Mouse (Mus musculus): ENCODE results near the gene Tardbp.
A peak's percentile ranks its signal among the peaks of the same experiment; 100 is the strongest.

Tardbp gene

DNA sequence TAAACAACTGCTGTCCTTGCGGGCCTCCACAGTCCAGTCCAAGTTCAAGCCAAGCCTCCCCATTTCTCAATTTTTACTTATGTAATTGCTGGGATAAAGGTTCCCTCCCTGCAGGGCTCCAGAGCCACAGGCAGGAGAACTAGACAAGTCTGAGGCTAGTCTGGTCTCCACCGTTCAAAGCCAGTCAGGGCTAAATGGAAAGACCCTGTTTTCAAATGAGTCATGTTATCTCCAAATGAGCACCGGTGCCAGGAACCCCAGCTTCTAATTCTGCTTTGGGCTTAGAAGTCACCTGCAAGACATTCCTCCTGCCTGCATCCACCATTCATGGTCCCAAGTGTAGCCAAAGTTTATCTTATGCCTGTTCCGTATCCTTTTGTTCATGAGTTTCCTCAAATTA lies 24.9 kb downstream of the Tardbp start:
- DNase-seq (ENCODE audit: low spot score in 2 of 2), result no peak

GRCm38 (mm10) chr4:148600316-148600715 lies 26.5 kb downstream of the Tardbp start:
- no peak for DNase-seq (ENCODE audit: low spot score in 2 of 2)

GRCm38 (mm10) chr4:148598826-148599225 lies 28.0 kb downstream of the Tardbp start:
- no peak for DNase-seq (ENCODE audit: low spot score in 2 of 2)

DNA sequence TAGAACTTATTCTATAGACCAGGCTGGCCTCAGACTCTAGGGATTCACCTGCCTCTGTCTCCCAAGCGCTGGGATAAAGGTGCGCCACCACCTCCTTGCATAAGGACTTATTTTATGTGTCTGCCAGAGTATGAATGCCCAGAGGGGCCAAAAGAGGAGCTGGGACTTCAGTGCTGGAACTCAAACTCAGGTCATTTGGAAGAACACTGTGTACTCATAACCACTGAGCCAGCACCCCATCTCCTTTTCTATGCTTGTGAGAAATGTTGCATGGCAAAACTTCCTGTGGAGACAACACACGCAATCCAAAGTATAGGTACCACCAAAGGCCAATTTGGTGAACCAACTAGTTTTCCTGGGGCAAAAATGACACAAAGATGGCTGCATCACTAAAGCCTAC lies 30.1 kb downstream of the Tardbp start:
- no peak for DNase-seq (ENCODE audit: low spot score in 2 of 2)

DNA sequence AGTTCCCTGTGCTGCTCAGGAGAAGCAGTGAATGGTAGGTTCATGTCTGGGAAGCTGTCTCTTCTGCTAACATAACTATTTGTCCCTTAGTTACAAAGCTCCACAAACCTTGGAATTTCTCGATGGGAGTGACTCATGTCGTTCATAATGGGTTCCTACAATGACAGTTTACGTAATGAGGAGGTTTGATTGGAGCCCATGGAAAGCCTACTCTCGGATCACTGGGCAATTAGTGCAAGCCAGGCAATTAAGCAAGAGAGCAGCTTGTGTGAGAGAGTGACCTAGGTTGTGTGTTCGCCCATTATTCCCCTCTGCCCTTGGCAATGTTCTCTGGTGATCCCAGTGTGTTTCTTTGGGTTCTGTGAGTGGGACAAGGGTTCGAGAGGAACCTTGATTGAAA lies 30.9 kb downstream of the Tardbp start:
- DNase-seq (ENCODE audit: low spot score in 2 of 2), result no peak

DNA sequence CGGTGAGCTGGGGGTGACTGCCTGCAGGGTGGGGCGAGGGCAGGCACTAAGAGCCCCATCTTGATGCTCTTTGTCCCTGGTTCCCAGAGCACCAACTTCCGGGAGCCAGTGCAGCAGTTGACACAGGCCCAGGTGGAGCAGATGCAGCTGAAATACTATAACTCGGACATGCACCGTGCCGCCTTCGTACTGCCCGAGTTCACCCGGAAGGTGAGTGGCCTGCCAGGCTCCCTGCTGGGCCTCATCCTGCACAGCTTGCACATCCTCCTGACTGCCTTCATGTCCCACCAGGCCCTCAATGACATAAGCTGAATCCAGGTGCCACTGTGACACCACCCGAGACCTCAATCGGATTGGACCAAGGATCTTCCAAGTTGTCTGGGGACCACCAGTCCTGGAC lies 32.8 kb downstream of the Tardbp start:
- no peak for DNase-seq (ENCODE audit: low spot score in 2 of 2)

DNA sequence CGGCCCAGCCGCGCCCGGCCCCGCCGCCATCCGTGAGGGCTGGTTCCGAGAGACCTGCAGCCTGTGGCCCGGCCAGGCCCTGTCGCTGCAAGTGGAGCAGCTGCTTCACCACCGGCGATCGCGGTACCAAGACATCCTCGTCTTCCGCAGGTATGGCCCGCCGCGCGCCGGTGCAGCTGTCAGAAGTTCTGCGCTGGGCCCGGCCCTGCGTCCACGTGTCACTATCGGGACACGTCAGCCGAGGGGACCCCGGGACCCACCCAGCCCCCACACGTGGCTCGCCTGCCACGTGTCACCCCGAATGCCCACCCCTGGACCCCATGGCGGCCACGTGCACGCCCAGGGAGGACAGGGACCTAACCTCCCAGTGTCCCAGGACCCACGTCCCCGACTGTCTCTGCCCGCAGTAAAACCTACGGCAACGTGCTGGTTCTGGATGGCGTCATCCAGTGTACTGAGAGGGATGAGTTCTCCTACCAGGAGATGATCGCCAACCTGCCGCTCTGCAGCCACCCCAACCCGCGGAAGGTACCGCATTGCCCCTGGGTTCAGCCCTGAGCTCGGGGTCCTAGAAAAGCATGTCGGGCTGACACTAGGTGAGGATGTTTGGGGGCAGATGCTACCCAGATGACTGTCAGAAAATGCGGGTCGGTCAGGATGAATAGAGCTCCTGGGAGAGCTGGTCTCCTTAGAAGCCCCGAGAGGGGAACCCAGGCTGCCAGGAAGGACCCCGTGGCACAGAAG lies 35.0 kb downstream of the Tardbp start:
- DNase-seq (ENCODE audit: low spot score in 2 of 2), result no peak

- peak; percentile 91 to 95 for DNase-seq (ENCODE audit: low spot score in 2 of 2)
Observed at GRCm38 (mm10) chr4:148591171-148591630, 35.6 kb downstream of the Tardbp start, which contains the start of gene Srm. Gene Srm (plus strand): TSS chr4:148591503.

- no peak for DNase-seq (ENCODE audit: low spot score in 2 of 2)
Observed at GRCm38 (mm10) chr4:148590421-148591170, 36.2 kb downstream of the Tardbp start.

DNA sequence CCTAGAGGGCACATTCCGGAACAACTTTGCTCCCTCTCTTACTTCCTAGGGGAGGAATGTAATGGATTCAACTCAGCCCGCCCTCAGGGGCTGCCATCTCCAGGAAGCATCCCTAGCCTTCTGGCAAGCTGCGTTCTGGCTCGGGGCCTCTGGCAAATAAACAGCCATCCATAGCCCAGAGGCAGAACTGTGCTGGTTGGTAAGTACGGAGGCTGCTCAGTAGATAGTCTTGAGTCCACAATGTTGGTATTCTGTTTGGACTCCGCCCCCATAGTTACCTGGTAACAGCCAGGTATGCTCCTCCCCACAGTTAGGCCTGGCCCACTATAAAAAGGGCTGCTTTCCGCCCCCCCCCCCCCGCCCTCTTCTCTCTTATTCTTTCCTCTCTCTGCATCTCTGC lies 37.3 kb downstream of the Tardbp start:
- no peak for DNase-seq (ENCODE audit: low spot score in 2 of 2)

DNA sequence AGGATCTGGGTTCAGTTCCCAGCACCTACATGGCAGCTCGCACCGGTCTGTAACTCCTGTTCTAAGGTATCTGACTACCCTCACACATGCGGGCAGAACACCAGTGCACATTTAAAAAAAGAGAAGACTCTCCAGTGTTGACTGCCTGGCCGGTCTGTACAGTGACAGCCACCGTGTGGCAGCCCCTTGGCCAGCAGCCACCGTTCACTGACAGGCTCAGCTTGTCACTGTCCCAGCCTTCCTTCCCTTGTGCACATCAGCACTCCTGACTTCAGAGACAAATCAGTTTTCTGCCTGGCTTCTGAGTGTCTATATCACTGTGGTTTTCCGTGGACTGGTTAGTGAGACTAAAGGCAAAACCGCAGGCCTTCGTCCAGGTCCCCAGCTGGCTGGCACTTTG lies 38.0 kb downstream of the Tardbp start:
- no peak for DNase-seq (ENCODE audit: low spot score in 2 of 2)

GRCm38 (mm10) chr4:148586648-148587047 lies 40.2 kb downstream of the Tardbp start:
- no peak for DNase-seq (ENCODE audit: low spot score in 2 of 2)

GRCm38 (mm10) chr4:148583257-148583656 lies 43.6 kb downstream of the Tardbp start:
- no peak for DNase-seq (ENCODE audit: low spot score in 2 of 2)

GRCm38 (mm10) chr4:148581422-148581821 lies 45.4 kb downstream of the Tardbp start:
- DNase-seq (ENCODE audit: low spot score in 2 of 2), result no peak

DNA sequence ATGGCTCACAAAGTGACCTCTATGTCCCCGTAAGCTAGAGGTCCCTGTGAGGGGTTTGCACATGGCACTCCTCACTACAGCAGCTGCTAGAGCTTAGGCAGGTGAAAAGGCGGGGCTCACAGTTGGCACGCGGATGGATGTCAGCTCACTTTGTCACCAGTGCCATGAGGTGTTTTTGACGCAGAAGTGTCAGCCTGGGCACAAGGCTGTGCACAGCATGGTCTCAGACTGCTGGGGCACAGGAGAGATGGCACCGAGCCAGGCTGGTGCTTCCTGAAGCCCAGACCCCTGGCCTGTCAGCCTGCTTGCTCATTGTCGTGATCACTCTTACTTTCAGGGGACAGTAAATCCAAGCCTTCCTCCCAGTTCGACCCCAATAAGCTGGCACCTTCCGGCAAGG lies 46.1 kb downstream of the Tardbp start:
- no peak for DNase-seq (ENCODE audit: low spot score in 2 of 2)

- no peak for DNase-seq (ENCODE audit: low spot score in 2 of 2)
Observed at GRCm38 (mm10) chr4:148573222-148573621, 53.6 kb downstream of the Tardbp start.

GRCm38 (mm10) chr4:148570693-148571295 lies 56.0 kb downstream of the Tardbp start:
- no peak for DNase-seq (ENCODE audit: low spot score in 2 of 2)

DNA sequence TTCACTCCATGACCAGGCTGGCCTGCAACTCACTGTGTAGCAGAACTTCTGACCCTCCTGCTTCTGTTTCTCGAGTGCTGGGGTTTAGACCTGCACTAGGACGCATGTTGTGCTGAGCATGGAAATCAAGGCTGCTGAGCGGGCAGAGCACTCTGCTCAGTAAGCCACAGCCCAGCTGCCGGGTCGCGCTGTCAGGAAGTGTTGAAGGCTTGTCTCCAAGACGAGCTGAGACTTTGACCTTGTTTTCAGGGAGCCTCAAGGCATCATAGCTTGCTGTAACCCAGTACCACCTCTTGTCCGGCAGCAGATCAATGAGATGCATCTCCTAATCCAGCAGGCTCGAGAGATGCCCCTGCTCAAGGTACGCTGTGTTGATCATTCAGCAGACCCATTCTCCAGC lies 56.7 kb downstream of the Tardbp start:
- DNase-seq (ENCODE audit: low spot score in 2 of 2), result no peak

- no peak for DNase-seq (ENCODE audit: low spot score in 2 of 2)
Observed at GRCm38 (mm10) chr4:148563595-148563994, 63.2 kb downstream of the Tardbp start.

DNA sequence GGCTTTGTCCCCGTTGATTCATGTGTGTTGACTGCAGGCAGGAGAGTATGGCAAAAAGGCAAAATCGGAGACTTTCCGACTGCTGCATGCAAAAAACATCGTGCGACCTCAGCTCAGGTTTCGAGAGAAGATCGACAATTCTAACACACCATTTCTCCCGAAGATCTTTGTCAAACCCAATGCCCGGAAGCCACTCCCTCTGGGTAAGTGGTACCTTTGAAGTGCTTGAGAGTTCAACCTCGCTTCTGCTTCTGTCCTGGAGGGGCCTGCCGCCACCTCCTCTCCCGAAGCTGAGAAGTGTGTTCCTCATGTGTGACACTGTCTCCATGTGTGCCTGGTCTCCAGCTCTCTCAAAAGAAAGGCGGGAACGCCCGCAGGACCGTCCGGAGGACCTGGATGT lies 64.1 kb downstream of the Tardbp start:
- DNase-seq (ENCODE audit: low spot score in 2 of 2), result no peak

All from spleen, postnatal 14 days (tissue).